Mouse (Mus musculus): ENCODE data around the gene Dph3. TPM values are rescaled to one million over a fixed set of nuclear protein-coding genes. Genes with fewer than 3 reads are reported as not detected.

Dph3 gene
- polyA plus RNA-seq, 1 experiment, result not detected

GRCm38 (mm10) chr14:32106911-32107310 is 21.4 kb upstream of the Dph3 start:
- WGBS, result 96% methylated on average over 4 of the region's 4 CpGs
- Histone ChIP-seq H3K4me1 (ENCODE audit: control insufficient read depth, insufficient read depth, low read length) (no peaks in the 10 kb centered on the region), H3K4me3 (ENCODE audit: insufficient read depth, low read depth, low read length) (no peak overlapping the region), H3K27ac (ENCODE audit: insufficient read depth, low read depth, low read length) (no peak overlapping the region)
- TF ChIP-seq POLR2A (IDR thresholded peaks at IDR 0.05; ENCODE audit: insufficient read depth, low read depth, low read length), result no peak
- TF ChIP-seq CTCF (IDR thresholded peaks at IDR 0.05; ENCODE audit: insufficient read depth, low read depth, low read length), result no peak

DNA sequence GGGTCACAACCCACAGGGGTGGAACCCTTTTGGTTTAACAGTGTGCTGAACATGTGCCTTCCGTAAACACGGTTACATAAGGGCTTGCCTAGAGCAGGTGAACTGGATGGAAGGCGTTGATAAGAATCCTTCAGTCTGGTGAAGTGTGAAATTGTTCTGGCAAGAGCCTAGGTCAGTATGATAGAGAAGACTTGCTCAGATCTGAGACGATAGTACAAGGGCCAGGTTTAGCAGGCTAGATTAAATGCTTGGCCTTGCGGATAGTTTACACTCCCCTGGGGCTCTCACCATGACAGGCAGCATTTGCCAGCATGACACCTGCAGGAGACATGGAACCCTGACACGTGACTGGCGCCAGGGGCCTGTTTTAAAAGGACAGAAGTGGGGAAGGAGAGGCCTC is 20.1 kb upstream of the Dph3 start:
- H3K27ac ChIP-seq (ENCODE audit: insufficient read depth, low read depth, low read length), result no peak overlapping the region
- TF ChIP-seq POLR2A (IDR thresholded peaks at IDR 0.05; ENCODE audit: insufficient read depth, low read depth, low read length) (no peak), CTCF (IDR thresholded peaks at IDR 0.05; ENCODE audit: insufficient read depth, low read depth, low read length) (no peak)
- no peak overlapping the region for H3K4me3 ChIP-seq (ENCODE audit: insufficient read depth, low read depth, low read length)
- no peaks in the 10 kb centered on the region for H3K4me1 ChIP-seq (ENCODE audit: control insufficient read depth, insufficient read depth, low read length)
- WGBS, result 65% methylated on average over 7 of the region's 7 CpGs

GRCm38 (mm10) chr14:32103556-32103955 is 18.0 kb upstream of the Dph3 start:
- Histone ChIP-seq H3K27ac (ENCODE audit: insufficient read depth, low read depth, low read length) (no peak overlapping the region), H3K4me1 (ENCODE audit: control insufficient read depth, insufficient read depth, low read length) (no peaks in the 10 kb centered on the region), H3K4me3 (ENCODE audit: insufficient read depth, low read depth, low read length) (no peak overlapping the region)
- 83% methylated on average over 4 of the region's 4 CpGs for WGBS
- TF ChIP-seq POLR2A (IDR thresholded peaks at IDR 0.05; ENCODE audit: insufficient read depth, low read depth, low read length) (no peak), CTCF (IDR thresholded peaks at IDR 0.05; ENCODE audit: insufficient read depth, low read depth, low read length) (no peak)

DNA sequence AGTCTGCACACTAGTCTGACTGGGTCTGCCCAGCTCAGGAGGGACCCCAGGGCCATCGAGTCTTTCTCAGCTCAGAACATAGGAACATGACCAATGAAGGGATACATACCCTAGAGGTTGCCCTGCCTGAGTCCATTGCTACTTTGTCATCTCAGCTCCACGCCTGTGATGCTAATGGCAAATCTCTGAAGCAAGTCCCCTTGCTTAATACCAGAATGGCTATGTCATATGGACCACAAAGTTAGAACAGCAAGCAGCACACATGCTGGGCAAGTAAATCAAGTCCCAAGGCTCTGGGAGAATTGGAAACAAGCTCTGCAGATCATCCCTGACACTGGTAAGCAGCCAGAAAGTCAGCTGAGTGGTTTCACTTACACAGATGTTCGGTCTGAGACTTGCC is 13.4 kb upstream of the Dph3 start:
- WGBS, result 97% methylated on average over 3 of the region's 3 CpGs
- no peak overlapping the region for H3K4me3 ChIP-seq (ENCODE audit: insufficient read depth, low read depth, low read length)
- TF ChIP-seq POLR2A (IDR thresholded peaks at IDR 0.05; ENCODE audit: insufficient read depth, low read depth, low read length) (no peak), CTCF (IDR thresholded peaks at IDR 0.05; ENCODE audit: insufficient read depth, low read depth, low read length) (no peak)
- no peaks in the 10 kb centered on the region for H3K4me1 ChIP-seq (ENCODE audit: control insufficient read depth, insufficient read depth, low read length)
- no peak overlapping the region for H3K27ac ChIP-seq (ENCODE audit: insufficient read depth, low read depth, low read length)

- WGBS, result 95% methylated on average over 7 of the region's 7 CpGs
- no peak overlapping the region for H3K27ac ChIP-seq (ENCODE audit: insufficient read depth, low read depth, low read length)
- no peak for TF ChIP-seq POLR2A (IDR thresholded peaks at IDR 0.05; ENCODE audit: insufficient read depth, low read depth, low read length)
- TF ChIP-seq CTCF (IDR thresholded peaks at IDR 0.05; ENCODE audit: insufficient read depth, low read depth, low read length), result no peak
- no peak overlapping the region for H3K4me3 ChIP-seq (ENCODE audit: insufficient read depth, low read depth, low read length)
- no peaks in the 10 kb centered on the region for H3K4me1 ChIP-seq (ENCODE audit: control insufficient read depth, insufficient read depth, low read length)
Observed at GRCm38 (mm10) chr14:32097691-32098090, 12.2 kb upstream of the Dph3 start.

DNA sequence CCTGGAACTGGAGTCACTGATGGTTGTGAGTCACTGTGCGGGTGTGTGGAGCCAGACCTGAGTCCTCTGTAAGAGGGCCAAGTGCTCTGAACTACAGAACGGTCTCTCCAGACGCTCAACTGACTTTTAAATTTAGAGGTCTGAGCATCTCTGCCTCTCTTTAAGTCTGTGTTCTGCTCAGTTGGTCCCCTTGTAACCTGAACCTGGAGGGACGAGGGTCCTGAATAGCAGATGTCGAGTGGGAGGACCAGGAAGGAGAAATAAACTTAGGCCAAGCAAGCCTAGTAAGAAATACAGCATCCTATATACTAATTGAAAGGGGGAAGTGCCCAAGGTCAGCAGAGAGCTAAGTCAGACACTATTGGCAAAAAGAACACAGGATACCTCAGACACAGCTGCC is 11.2 kb upstream of the Dph3 start:
- Histone ChIP-seq H3K27ac (ENCODE audit: insufficient read depth, low read depth, low read length) (no peak overlapping the region), H3K4me1 (ENCODE audit: control insufficient read depth, insufficient read depth, low read length) (no peaks in the 10 kb centered on the region), H3K4me3 (ENCODE audit: insufficient read depth, low read depth, low read length) (no peak overlapping the region)
- WGBS, result 88% methylated on average over 5 of the region's 5 CpGs
- TF ChIP-seq POLR2A (IDR thresholded peaks at IDR 0.05; ENCODE audit: insufficient read depth, low read depth, low read length) (no peak), CTCF (IDR thresholded peaks at IDR 0.05; ENCODE audit: insufficient read depth, low read depth, low read length) (no peak)

DNA sequence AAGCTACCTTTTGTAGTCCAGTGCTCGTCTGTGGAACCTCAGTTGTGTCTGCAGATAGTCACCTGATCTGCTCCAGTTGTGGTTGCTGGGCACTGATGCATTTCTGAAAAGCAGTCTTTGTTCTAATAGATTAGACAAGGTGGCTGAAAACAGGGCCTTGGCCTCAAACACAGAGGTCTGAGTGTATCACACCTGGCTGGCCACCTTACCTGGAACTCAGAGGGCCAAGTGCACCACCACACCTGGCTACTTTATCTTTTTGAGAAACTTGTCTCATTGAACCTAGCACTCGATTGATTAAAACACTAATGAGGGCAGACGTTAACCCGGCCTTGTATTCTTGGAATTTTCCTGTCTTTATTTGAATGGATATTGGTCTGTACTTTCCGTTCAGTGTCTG is 10.1 kb upstream of the Dph3 start:
- WGBS, result 77% methylated on average over 5 of the region's 5 CpGs
- Histone ChIP-seq H3K27ac (ENCODE audit: insufficient read depth, low read depth, low read length) (no peak overlapping the region), H3K4me1 (ENCODE audit: control insufficient read depth, insufficient read depth, low read length) (no peaks in the 10 kb centered on the region), H3K4me3 (ENCODE audit: insufficient read depth, low read depth, low read length) (no peak overlapping the region)
- TF ChIP-seq CTCF (IDR thresholded peaks at IDR 0.05; ENCODE audit: insufficient read depth, low read depth, low read length) (no peak), POLR2A (IDR thresholded peaks at IDR 0.05; ENCODE audit: insufficient read depth, low read depth, low read length) (no peak)

DNA sequence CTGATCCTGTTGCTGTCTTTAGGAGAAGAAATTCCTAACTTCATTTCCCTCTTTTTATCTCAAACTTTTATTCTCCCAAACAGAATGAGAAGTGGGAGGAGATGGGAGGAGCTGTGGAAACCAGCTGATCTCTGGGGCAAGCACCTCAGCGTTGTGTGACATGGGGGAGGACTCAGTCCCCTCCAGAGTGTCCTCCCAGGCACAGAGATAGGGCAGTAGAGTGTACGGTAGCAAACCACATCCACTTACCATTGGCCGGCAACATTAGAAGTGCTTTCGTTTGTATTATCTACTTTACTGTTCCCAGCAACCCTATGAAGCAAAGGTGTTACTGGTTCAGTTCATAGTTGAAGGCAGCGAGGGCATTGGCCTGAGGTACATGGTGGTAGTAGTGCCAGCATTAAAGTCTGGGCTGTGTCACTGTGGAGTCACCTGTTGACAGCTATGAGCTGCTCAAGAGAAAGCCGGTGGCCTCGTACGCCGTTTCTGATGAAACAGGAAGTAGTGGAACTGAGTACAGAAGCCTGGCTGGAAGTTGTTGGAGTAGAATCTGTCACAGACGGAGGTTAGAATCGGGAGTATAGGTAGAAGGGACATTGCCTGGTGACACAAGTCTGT is 8.1 kb upstream of the Dph3 start:
- TF ChIP-seq POLR2A (IDR thresholded peaks at IDR 0.05; ENCODE audit: insufficient read depth, low read depth, low read length) (no peak), CTCF (IDR thresholded peaks at IDR 0.05; ENCODE audit: insufficient read depth, low read depth, low read length) (no peak)
- no peak overlapping the region for H3K27ac ChIP-seq (ENCODE audit: insufficient read depth, low read depth, low read length)
- WGBS, result 89% methylated on average over 11 of the region's 11 CpGs
- no peaks in the 10 kb centered on the region for H3K4me1 ChIP-seq (ENCODE audit: control insufficient read depth, insufficient read depth, low read length)
- H3K4me3 ChIP-seq (ENCODE audit: insufficient read depth, low read depth, low read length), result no peak overlapping the region

GRCm38 (mm10) chr14:32093018-32093417 is 7.5 kb upstream of the Dph3 start:
- no peak overlapping the region for H3K4me3 ChIP-seq (ENCODE audit: insufficient read depth, low read depth, low read length)
- 83% methylated on average over 1 of the region's 1 CpGs for WGBS
- H3K4me1 ChIP-seq (ENCODE audit: control insufficient read depth, insufficient read depth, low read length), result no peaks in the 10 kb centered on the region
- TF ChIP-seq CTCF (IDR thresholded peaks at IDR 0.05; ENCODE audit: insufficient read depth, low read depth, low read length), result no peak
- no peak for TF ChIP-seq POLR2A (IDR thresholded peaks at IDR 0.05; ENCODE audit: insufficient read depth, low read depth, low read length)
- no peak overlapping the region for H3K27ac ChIP-seq (ENCODE audit: insufficient read depth, low read depth, low read length)

- peaks cover 2% of the 10 kb centered on the region; the same call in 1 of the 2 replicates for H3K4me1 ChIP-seq (ENCODE audit: control insufficient read depth, insufficient read depth, low read length)
- 92% methylated on average over 4 of the region's 4 CpGs for WGBS
- no peak for TF ChIP-seq POLR2A (IDR thresholded peaks at IDR 0.05; ENCODE audit: insufficient read depth, low read depth, low read length)
- no peak for TF ChIP-seq CTCF (IDR thresholded peaks at IDR 0.05; ENCODE audit: insufficient read depth, low read depth, low read length)
- no peak overlapping the region for H3K4me3 ChIP-seq (ENCODE audit: insufficient read depth, low read depth, low read length)
- H3K27ac ChIP-seq (ENCODE audit: insufficient read depth, low read depth, low read length), result no peak overlapping the region
Observed at GRCm38 (mm10) chr14:32091704-32092103, 6.2 kb upstream of the Dph3 start.
